Mouse (Mus musculus): ENCODE measurements around the gene Eif4e1b. TPM values are rescaled to one million over a fixed set of nuclear protein-coding genes. Genes with fewer than 3 reads are reported as not detected.

Eif4e1b gene
- polyA plus RNA-seq, 1 experiment from 2014 or later, result not detected

GRCm38 (mm10) chr13:54797356-54797755, 13.6 kb downstream of the Eif4e1b start:
- TF ChIP-seq CTCF (IDR thresholded peaks at IDR 0.05; ENCODE audit: low read depth) (peak; percentile 94), EP300 (IDR thresholded peaks at IDR 0.05; ENCODE audit: low read depth) (no peak)
- no peaks in the 10 kb centered on the region for H3K36me3 ChIP-seq (replicated peaks; ENCODE audit: insufficient read depth, low read length)
- ATAC-seq (no peak), DNase-seq (no peak)
- H3K4me2 ChIP-seq (ENCODE audit: low read depth, low read length), result no peak overlapping the region
- 37% methylated on average over 4 of the region's 4 CpGs for WGBS (ENCODE audit: insufficient replicate concordance)
- H3K27me3 ChIP-seq (ENCODE audit: insufficient read depth, low read length), result 0 out of 2 replicates have a peak, but pooled peaks cover 5% of the 10 kb centered on the region
- no peak overlapping the region for H3K9ac ChIP-seq (replicated peaks)
- H3K27ac ChIP-seq (ENCODE audit: low read depth), result no peak overlapping the region
- no peaks in the 10 kb centered on the region for H3K4me1 ChIP-seq (ENCODE audit: insufficient read depth)
- no peak overlapping the region for H3K4me3 ChIP-seq (ENCODE audit: low read depth, low read length)
- H3K9me3 ChIP-seq (ENCODE audit: low read length), result no peaks in the 10 kb centered on the region

- ATAC-seq (no peak), DNase-seq (no peak)
- H3K9me3 ChIP-seq (ENCODE audit: low read length), result no peaks in the 10 kb centered on the region
- whole genome bisulfite sequencing (ENCODE audit: insufficient replicate concordance), result 69% methylated on average over 16 of the region's 16 CpGs
- H3K36me3 ChIP-seq (replicated peaks; ENCODE audit: insufficient read depth, low read length), result no peaks in the 10 kb centered on the region
- no peak overlapping the region for H3K4me3 ChIP-seq (ENCODE audit: low read depth, low read length)
- H3K27me3 ChIP-seq (ENCODE audit: insufficient read depth, low read length), result 0 out of 2 replicates have a peak, but pooled peaks cover 3% of the 10 kb centered on the region
- TF ChIP-seq EP300 (IDR thresholded peaks at IDR 0.05; ENCODE audit: low read depth) (no peak), CTCF (IDR thresholded peaks at IDR 0.05; ENCODE audit: low read depth) (no peak)
- H3K27ac ChIP-seq (ENCODE audit: low read depth), result no peak overlapping the region
- H3K4me1 ChIP-seq (ENCODE audit: insufficient read depth), result no peaks in the 10 kb centered on the region
- H3K4me2 ChIP-seq (ENCODE audit: low read depth, low read length), result no peak overlapping the region
- no peak overlapping the region for H3K9ac ChIP-seq (replicated peaks)
Measured at GRCm38 (mm10) chr13:54797861-54798643, 14.3 kb downstream of the Eif4e1b start.

GRCm38 (mm10) chr13:54798740-54799139, 14.9 kb downstream of the Eif4e1b start:
- Histone ChIP-seq H3K27ac (ENCODE audit: low read depth) (no peak overlapping the region), H3K4me1 (ENCODE audit: insufficient read depth) (no peaks in the 10 kb centered on the region), H3K4me3 (ENCODE audit: low read depth, low read length) (no peak overlapping the region), H3K4me2 (ENCODE audit: low read depth, low read length) (no peak overlapping the region), H3K9me3 (ENCODE audit: low read length) (no peaks in the 10 kb centered on the region), H3K9ac (replicated peaks) (no peak overlapping the region), H3K36me3 (replicated peaks; ENCODE audit: insufficient read depth, low read length) (no peaks in the 10 kb centered on the region), H3K27me3 (ENCODE audit: insufficient read depth, low read length) (0 out of 2 replicates have a peak, but pooled peaks cover 3% of the 10 kb centered on the region)
- no peak for TF ChIP-seq EP300 (IDR thresholded peaks at IDR 0.05; ENCODE audit: low read depth)
- TF ChIP-seq CTCF (IDR thresholded peaks at IDR 0.05; ENCODE audit: low read depth), result no peak
- ATAC-seq (no peak), DNase-seq (no peak)
- WGBS (ENCODE audit: insufficient replicate concordance), result 66% methylated on average over 10 of the region's 10 CpGs

- Histone ChIP-seq H3K4me3 (ENCODE audit: low read depth, low read length) (no peak overlapping the region), H3K4me2 (ENCODE audit: low read depth, low read length) (no peak overlapping the region), H3K9me3 (ENCODE audit: low read length) (no peaks in the 10 kb centered on the region), H3K27me3 (ENCODE audit: insufficient read depth, low read length) (0 out of 2 replicates have a peak, but pooled peaks cover 3% of the 10 kb centered on the region), H3K9ac (replicated peaks) (no peak overlapping the region), H3K36me3 (replicated peaks; ENCODE audit: insufficient read depth, low read length) (no peaks in the 10 kb centered on the region), H3K4me1 (ENCODE audit: insufficient read depth) (no peaks in the 10 kb centered on the region), H3K27ac (ENCODE audit: low read depth) (no peak overlapping the region)
- ATAC-seq (no peak), DNase-seq (peak; percentile 77)
- TF ChIP-seq EP300 (IDR thresholded peaks at IDR 0.05; ENCODE audit: low read depth) (no peak), CTCF (IDR thresholded peaks at IDR 0.05; ENCODE audit: low read depth) (peak; percentile 95)
- WGBS (ENCODE audit: insufficient replicate concordance), result 16% methylated on average over 9 of the region's 9 CpGs
Measured at GRCm38 (mm10) chr13:54799701-54800100, 15.9 kb downstream of the Eif4e1b start.

GRCm38 (mm10) chr13:54800206-54800605, 16.4 kb downstream of the Eif4e1b start:
- DNase-seq (no peak), ATAC-seq (no peak)
- WGBS (ENCODE audit: insufficient replicate concordance), result 65% methylated on average over 4 of the region's 4 CpGs
- H3K9ac ChIP-seq (replicated peaks), result no peak overlapping the region
- TF ChIP-seq CTCF (IDR thresholded peaks at IDR 0.05; ENCODE audit: low read depth), result no peak
- no peak for TF ChIP-seq EP300 (IDR thresholded peaks at IDR 0.05; ENCODE audit: low read depth)
- H3K36me3 ChIP-seq (replicated peaks; ENCODE audit: insufficient read depth, low read length), result no peaks in the 10 kb centered on the region
- no peaks in the 10 kb centered on the region for H3K4me1 ChIP-seq (ENCODE audit: insufficient read depth)
- H3K4me2 ChIP-seq (ENCODE audit: low read depth, low read length), result no peak overlapping the region
- no peak overlapping the region for H3K4me3 ChIP-seq (ENCODE audit: low read depth, low read length)
- 0 out of 2 replicates have a peak, but pooled peaks cover 5% of the 10 kb centered on the region for H3K27me3 ChIP-seq (ENCODE audit: insufficient read depth, low read length)
- no peak overlapping the region for H3K27ac ChIP-seq (ENCODE audit: low read depth)
- H3K9me3 ChIP-seq (ENCODE audit: low read length), result no peaks in the 10 kb centered on the region

GRCm38 (mm10) chr13:54803010-54803409, 19.2 kb downstream of the Eif4e1b start:
- Histone ChIP-seq H3K4me3 (ENCODE audit: low read depth, low read length) (no peak overlapping the region), H3K4me2 (ENCODE audit: low read depth, low read length) (no peak overlapping the region), H3K9me3 (ENCODE audit: low read length) (no peaks in the 10 kb centered on the region), H3K36me3 (replicated peaks; ENCODE audit: insufficient read depth, low read length) (no peaks in the 10 kb centered on the region), H3K27me3 (ENCODE audit: insufficient read depth, low read length) (peaks cover 10% of the 10 kb centered on the region; the same call in 1 of the 2 replicates), H3K9ac (replicated peaks) (no peak overlapping the region), H3K4me1 (ENCODE audit: insufficient read depth) (no peaks in the 10 kb centered on the region), H3K27ac (ENCODE audit: low read depth) (no peak overlapping the region)
- TF ChIP-seq CTCF (IDR thresholded peaks at IDR 0.05; ENCODE audit: low read depth) (peak; percentile 42), EP300 (IDR thresholded peaks at IDR 0.05; ENCODE audit: low read depth) (no peak)
- 70% methylated on average over 6 of the region's 6 CpGs for whole genome bisulfite sequencing (ENCODE audit: insufficient replicate concordance)
- no peak for DNase-seq
- ATAC-seq, result no peak

Measured in liver, postnatal 0 days (tissue).